Mouse (Mus musculus): ENCODE results near the gene Usp8. TPM values are rescaled to one million over a fixed set of nuclear protein-coding genes. Genes with fewer than 3 reads are reported as not detected.

Usp8 gene
- total and polyA plus RNA-seq, 3 experiments, result 24.1 to 41.5 (median 24.2) TPM

- H3K9ac ChIP-seq (ENCODE audit: insufficient read depth, low read depth), result no peak overlapping the region
- H3K4me3 ChIP-seq (replicated peaks in 1 of 3; ENCODE audit: low read depth in 2 of 3, low read length in 2 of 3, poor library complexity in 1 of 3), result no peak overlapping the region
- no peaks in the 10 kb centered on the region for H3K9me3 ChIP-seq (replicated peaks; ENCODE audit: low read length)
- no peak for TF ChIP-seq BHLHE40 (IDR thresholded peaks at IDR 0.05; ENCODE audit: low read depth, low read length)
- TF ChIP-seq ZNF384 (IDR thresholded peaks at IDR 0.05; ENCODE audit: low read depth, low read length), result no peak
- no peak for TF ChIP-seq NRF1 (IDR thresholded peaks at IDR 0.05; ENCODE audit: low read depth, low read length)
- no peak for TF ChIP-seq POLR2AphosphoS2 (IDR thresholded peaks at IDR 0.05; ENCODE audit: low read depth, low read length)
- no peak for TF ChIP-seq ETS1 (conservative IDR thresholded peaks at IDR 0.05; ENCODE audit: low read depth, low read length)
- TF ChIP-seq GABPA (IDR thresholded peaks at IDR 0.05; ENCODE audit: insufficient replicate concordance, low read depth, low read length), result no peak
- TF ChIP-seq ZC3H11A (IDR thresholded peaks at IDR 0.05; ENCODE audit: low read depth, low read length), result no peak
- no peak for TF ChIP-seq MAX (IDR thresholded peaks at IDR 0.05; ENCODE audit: low read length)
- no peak for TF ChIP-seq MYC (IDR thresholded peaks at IDR 0.05; ENCODE audit: low read depth, low read length)
- TF ChIP-seq MAZ (IDR thresholded peaks at IDR 0.05; ENCODE audit: low read depth, low read length), result no peak
- no peak for TF ChIP-seq KAT2A (IDR thresholded peaks at IDR 0.05; ENCODE audit: insufficient replicate concordance, low read length)
- no peak for TF ChIP-seq TBP (conservative IDR thresholded peaks at IDR 0.05; ENCODE audit: low read depth, low read length)
- no peak for TF ChIP-seq SMC3 (IDR thresholded peaks at IDR 0.05; ENCODE audit: low read depth, low read length)
- no peak for TF ChIP-seq ZMIZ1 (IDR thresholded peaks at IDR 0.05; ENCODE audit: low read depth, low read length)
- TF ChIP-seq ELF1 (IDR thresholded peaks at IDR 0.05; ENCODE audit: low read depth, low read length), result no peak
- TF ChIP-seq JUND (conservative IDR thresholded peaks at IDR 0.05; ENCODE audit: low read depth, low read length), result no peak
- DNase-seq (ENCODE audit: extremely low read depth), result no peak
- in situ Hi-C loops (cut with MboI; ENCODE audit: low pct_ligation_motif_present, low pct_unique_long_range_greater_than_20kb, low sequenced_read_pairs), result no loop called here
- no peaks in the 10 kb centered on the region for H3K27me3 ChIP-seq (replicated peaks)
- no peak overlapping the region for H3K27ac ChIP-seq (ENCODE audit: insufficient read depth, low read depth)
- H3K79me2 ChIP-seq (replicated peaks; ENCODE audit: control insufficient read depth, extremely low read depth, insufficient read depth, poor library complexity, severe bottlenecking), result no peaks in the 10 kb centered on the region
- dilution Hi-C loops (cut with MboI; ENCODE audit: extremely low pct_ligation_motif_present, extremely low pct_unique_long_range_greater_than_20kb, low sequenced_read_pairs), result no loop called here
- peaks cover 40 to 74% of the 10 kb centered on the region in 2 experiments for H3K36me3 ChIP-seq (replicated peaks in 1 of 2; ENCODE audit: control insufficient read depth in 1 of 2, insufficient read depth in 1 of 2, low read length in 1 of 2)
- no peaks in the 10 kb centered on the region for H3K4me1 ChIP-seq (ENCODE audit: control insufficient read depth in 1 of 2, insufficient read depth in 2 of 2)
- H3K4me2 ChIP-seq (ENCODE audit: insufficient read depth, low read depth, poor library complexity, severe bottlenecking), result no peak overlapping the region
Observed at GRCm38 (mm10) chr2:126740314-126740713, 33.2 kb downstream of the Usp8 start.

- Histone ChIP-seq H3K9ac (ENCODE audit: insufficient read depth, low read depth) (no peak overlapping the region), H3K27ac (ENCODE audit: insufficient read depth, low read depth) (no peak overlapping the region), H3K36me3 (replicated peaks in 1 of 2; ENCODE audit: control insufficient read depth in 1 of 2, insufficient read depth in 1 of 2, low read length in 1 of 2) (peaks cover 47 to 82% of the 10 kb centered on the region in 2 experiments), H3K4me2 (ENCODE audit: insufficient read depth, low read depth, poor library complexity, severe bottlenecking) (no peak overlapping the region), H3K79me2 (replicated peaks; ENCODE audit: control insufficient read depth, extremely low read depth, insufficient read depth, poor library complexity, severe bottlenecking) (no peaks in the 10 kb centered on the region), H3K9me3 (replicated peaks; ENCODE audit: low read length) (no peaks in the 10 kb centered on the region), H3K27me3 (replicated peaks) (no peaks in the 10 kb centered on the region), H3K4me1 (ENCODE audit: control insufficient read depth in 1 of 2, insufficient read depth in 2 of 2) (no peaks in the 10 kb centered on the region), H3K4me3 (replicated peaks in 1 of 3; ENCODE audit: low read depth in 2 of 3, low read length in 2 of 3, poor library complexity in 1 of 3) (no peak overlapping the region)
- dilution Hi-C loops (cut with MboI; ENCODE audit: extremely low pct_ligation_motif_present, extremely low pct_unique_long_range_greater_than_20kb, low sequenced_read_pairs), result no loop called here
- in situ Hi-C loops (cut with MboI; ENCODE audit: low pct_ligation_motif_present, low pct_unique_long_range_greater_than_20kb, low sequenced_read_pairs), result no loop called here
- no peak for TF ChIP-seq CHD1 (IDR thresholded peaks at IDR 0.05; ENCODE audit: low read depth, low read length)
- no peak for TF ChIP-seq CHD2 (IDR thresholded peaks at IDR 0.05; ENCODE audit: low read length)
- no peak for TF ChIP-seq USF2 (conservative IDR thresholded peaks at IDR 0.05; ENCODE audit: low read depth, low read length)
- no peak for TF ChIP-seq JUND (conservative IDR thresholded peaks at IDR 0.05; ENCODE audit: low read depth, low read length)
- TF ChIP-seq NELFE (IDR thresholded peaks at IDR 0.05; ENCODE audit: low read depth, low read length), result no peak
- no peak for TF ChIP-seq USF1 (IDR thresholded peaks at IDR 0.05; ENCODE audit: low read depth, low read length)
- no peak for TF ChIP-seq ZC3H11A (IDR thresholded peaks at IDR 0.05; ENCODE audit: low read depth, low read length)
- TF ChIP-seq ZKSCAN1 (IDR thresholded peaks at IDR 0.05; ENCODE audit: borderline replicate concordance, low read depth, low read length), result no peak
- no peak for TF ChIP-seq MXI1 (IDR thresholded peaks at IDR 0.05; ENCODE audit: low read depth, low read length)
- TF ChIP-seq MAFK (IDR thresholded peaks at IDR 0.05; ENCODE audit: insufficient replicate concordance, low read length), result no peak
- no peak for TF ChIP-seq ZMIZ1 (IDR thresholded peaks at IDR 0.05; ENCODE audit: low read depth, low read length)
- no peak for TF ChIP-seq UBTF (IDR thresholded peaks at IDR 0.05; ENCODE audit: low read depth, low read length)
- DNase-seq (ENCODE audit: extremely low read depth), result no peak
Observed at GRCm38 (mm10) chr2:126743389-126743788, 36.3 kb downstream of the Usp8 start.

Measured in CH12.LX (cell line).